Mouse (Mus musculus) layer of hippocampus, adult 11-12 months (tissue): Measurements from ENCODE around the gene Ankrd13b.
A peak's percentile ranks its signal among the peaks of the same experiment; 100 is the strongest.

ENCODE experiments used
- DNase-seq: peaks from one replicate; pipeline ENCODE4 v3.0.0; 2022; ENCODE audit warnings: low spot score

Gene Ankrd13b

GRCm38 (mm10) chr11:77508068-77509021 lies 18.9 kb upstream of the Ankrd13b start:
- DNase-seq: peak; percentile 85

GRCm38 (mm10) chr11:77507426-77507825 lies 17.9 kb upstream of the Ankrd13b start:
- no peak for DNase-seq

- no peak for DNase-seq
These were observed 17.5 kb upstream of the Ankrd13b start for GRCm38 (mm10) chr11:77506941-77507340.

- DNase-seq: no peak
These were observed 16.8 kb upstream of the Ankrd13b start for GRCm38 (mm10) chr11:77506273-77506672.

GRCm38 (mm10) chr11:77505291-77505980 lies 16.0 kb upstream of the Ankrd13b start:
- DNase-seq: no peak

GRCm38 (mm10) chr11:77504377-77504776 lies 14.9 kb upstream of the Ankrd13b start:
- DNase-seq: no peak

- no peak for DNase-seq
These were observed 14.0 kb upstream of the Ankrd13b start for GRCm38 (mm10) chr11:77503511-77503910.

- no peak for DNase-seq
These were observed 13.0 kb upstream of the Ankrd13b start for GRCm38 (mm10) chr11:77502481-77502880.

- DNase-seq: no peak
These were observed 12.5 kb upstream of the Ankrd13b start for GRCm38 (mm10) chr11:77501971-77502370.

GRCm38 (mm10) chr11:77501392-77501791 lies 11.9 kb upstream of the Ankrd13b start:
- DNase-seq: peak; percentile 89

- DNase-seq: no peak
These were observed 11.2 kb upstream of the Ankrd13b start for GRCm38 (mm10) chr11:77500361-77501325.

- DNase-seq: no peak
These were observed 9.9 kb upstream of the Ankrd13b start for GRCm38 (mm10) chr11:77499354-77499753.

- DNase-seq: no peak
These were observed 9.0 kb upstream of the Ankrd13b start for GRCm38 (mm10) chr11:77498261-77499139.

GRCm38 (mm10) chr11:77497851-77498250 lies 8.4 kb upstream of the Ankrd13b start:
- no peak for DNase-seq

GRCm38 (mm10) chr11:77497341-77497756 lies 7.9 kb upstream of the Ankrd13b start:
- no peak for DNase-seq

GRCm38 (mm10) chr11:77495507-77495906 lies 6.0 kb upstream of the Ankrd13b start:
- no peak for DNase-seq

GRCm38 (mm10) chr11:77494782-77495181 lies 5.3 kb upstream of the Ankrd13b start:
- DNase-seq: no peak

GRCm38 (mm10) chr11:77494344-77494676 lies 4.8 kb upstream of the Ankrd13b start:
- DNase-seq: no peak

GRCm38 (mm10) chr11:77493512-77494343 lies 4.2 kb upstream of the Ankrd13b start, which contains the start of gene Git1:
Gene Git1 (plus strand): TSS chr11:77493562.
- no peak for DNase-seq

- peak; percentile 93 for DNase-seq
These were observed 3.4 kb upstream of the Ankrd13b start for GRCm38 (mm10) chr11:77492911-77493332.
